Mouse (Mus musculus): ENCODE measurements around the gene Dnm3. TPM values are rescaled to one million over a fixed set of nuclear protein-coding genes. Genes with fewer than 3 reads are reported as not detected.

Dnm3 gene
- polyA plus RNA-seq, 1 experiment: 6.8 TPM

- TF ChIP-seq CTCF (IDR thresholded peaks at IDR 0.05; ENCODE audit: insufficient read depth, low read length) (no peak), POLR2A (IDR thresholded peaks at IDR 0.05; ENCODE audit: borderline replicate concordance, extremely low read depth, low read depth, low read length) (no peak)
- Histone ChIP-seq H3K4me1 (ENCODE audit: control insufficient read depth, insufficient read depth, low read length) (no peaks in the 10 kb centered on the region), H3K4me3 (replicated peaks; ENCODE audit: extremely low read depth, low read depth, low read length) (no peak overlapping the region)
- DNase-seq: no peak
- WGBS: 75% methylated on average over 8 of the region's 8 CpGs
Measured at GRCm38 (mm10) chr1:162126856-162127792, 350.7 kb downstream of the Dnm3 start.

- no peak for TF ChIP-seq CTCF (IDR thresholded peaks at IDR 0.05; ENCODE audit: insufficient read depth, low read length)
- TF ChIP-seq POLR2A (IDR thresholded peaks at IDR 0.05; ENCODE audit: borderline replicate concordance, extremely low read depth, low read depth, low read length): no peak
- Histone ChIP-seq H3K4me3 (replicated peaks; ENCODE audit: extremely low read depth, low read depth, low read length) (no peak overlapping the region), H3K4me1 (ENCODE audit: control insufficient read depth, insufficient read depth, low read length) (no peaks in the 10 kb centered on the region)
- 73% methylated on average over 3 of the region's 3 CpGs for WGBS
- DNase-seq: no peak
Measured at GRCm38 (mm10) chr1:162124396-162124795, 353.4 kb downstream of the Dnm3 start.

GRCm38 (mm10) chr1:162121441-162122200 lies 356.2 kb downstream of the Dnm3 start:
- 71% methylated on average over 7 of the region's 7 CpGs for WGBS
- TF ChIP-seq POLR2A (IDR thresholded peaks at IDR 0.05; ENCODE audit: borderline replicate concordance, extremely low read depth, low read depth, low read length) (no peak), CTCF (IDR thresholded peaks at IDR 0.05; ENCODE audit: insufficient read depth, low read length) (no peak)

GRCm38 (mm10) chr1:162109437-162109813 lies 368.4 kb downstream of the Dnm3 start:
- WGBS: 66% methylated on average over 7 of the region's 7 CpGs
- Histone ChIP-seq H3K4me3 (replicated peaks; ENCODE audit: extremely low read depth, low read depth, low read length) (no peak overlapping the region), H3K4me1 (ENCODE audit: control insufficient read depth, insufficient read depth, low read length) (no peaks in the 10 kb centered on the region)
- no peak for DNase-seq
- no peak for TF ChIP-seq POLR2A (IDR thresholded peaks at IDR 0.05; ENCODE audit: borderline replicate concordance, extremely low read depth, low read depth, low read length)
- no peak for TF ChIP-seq CTCF (IDR thresholded peaks at IDR 0.05; ENCODE audit: insufficient read depth, low read length)

More at GRCm38 (mm10) chr1:162121441-162122200, 356.2 kb downstream of the Dnm3 start:
- H3K4me1 ChIP-seq (ENCODE audit: control insufficient read depth, insufficient read depth, low read length): no peaks in the 10 kb centered on the region
- DNase-seq: no peak
- H3K4me3 ChIP-seq (replicated peaks; ENCODE audit: extremely low read depth, low read depth, low read length): no peak overlapping the region

GRCm38 (mm10) chr1:162108726-162109436 lies 369.0 kb downstream of the Dnm3 start:
- no peak for DNase-seq
- no peak overlapping the region for H3K4me3 ChIP-seq (replicated peaks; ENCODE audit: extremely low read depth, low read depth, low read length)
- no peaks in the 10 kb centered on the region for H3K4me1 ChIP-seq (ENCODE audit: control insufficient read depth, insufficient read depth, low read length)
- TF ChIP-seq CTCF (IDR thresholded peaks at IDR 0.05; ENCODE audit: insufficient read depth, low read length): no peak
- no peak for TF ChIP-seq POLR2A (IDR thresholded peaks at IDR 0.05; ENCODE audit: borderline replicate concordance, extremely low read depth, low read depth, low read length)
- 69% methylated on average over 6 of the region's 6 CpGs for WGBS

GRCm38 (mm10) chr1:162108181-162108671 lies 369.6 kb downstream of the Dnm3 start:
- Histone ChIP-seq H3K4me1 (ENCODE audit: control insufficient read depth, insufficient read depth, low read length) (no peaks in the 10 kb centered on the region), H3K4me3 (replicated peaks; ENCODE audit: extremely low read depth, low read depth, low read length) (no peak overlapping the region)
- WGBS: 80% methylated on average over 7 of the region's 7 CpGs
- no peak for DNase-seq
- TF ChIP-seq POLR2A (IDR thresholded peaks at IDR 0.05; ENCODE audit: borderline replicate concordance, extremely low read depth, low read depth, low read length) (no peak), CTCF (IDR thresholded peaks at IDR 0.05; ENCODE audit: insufficient read depth, low read length) (no peak)

GRCm38 (mm10) chr1:162107011-162107606 lies 370.7 kb downstream of the Dnm3 start:
- no peaks in the 10 kb centered on the region for H3K4me1 ChIP-seq (ENCODE audit: control insufficient read depth, insufficient read depth, low read length)
- H3K4me3 ChIP-seq (replicated peaks; ENCODE audit: extremely low read depth, low read depth, low read length): no peak overlapping the region
- WGBS: 81% methylated on average over 4 of the region's 4 CpGs
- no peak for DNase-seq
- no peak for TF ChIP-seq POLR2A (IDR thresholded peaks at IDR 0.05; ENCODE audit: borderline replicate concordance, extremely low read depth, low read depth, low read length)

- 69% methylated on average over 10 of the region's 10 CpGs for whole genome bisulfite sequencing
- no peak for DNase-seq
- no peaks in the 10 kb centered on the region for H3K4me1 ChIP-seq (ENCODE audit: control insufficient read depth, insufficient read depth, low read length)
- TF ChIP-seq POLR2A (IDR thresholded peaks at IDR 0.05; ENCODE audit: borderline replicate concordance, extremely low read depth, low read depth, low read length): no peak
- TF ChIP-seq CTCF (IDR thresholded peaks at IDR 0.05; ENCODE audit: insufficient read depth, low read length): no peak
- H3K4me3 ChIP-seq (replicated peaks; ENCODE audit: extremely low read depth, low read depth, low read length): no peak overlapping the region
Measured at GRCm38 (mm10) chr1:162100961-162101830, 376.6 kb downstream of the Dnm3 start.

Data from lung, adult 2 months (tissue).